Mouse (Mus musculus) bone marrow macrophage, adult 2 months (primary cell): ENCODE measurements around the gene Pla2g1b.

Source experiments
- CTCF ChIP-seq: IDR thresholded peaks from 2 replicates; pipeline ENCODE4 v1.5.1; 2012; ENCODE audit warnings: low read depth, mild to moderate bottlenecking, low read length, moderate library complexity
- POLR2A ChIP-seq: IDR thresholded peaks from 2 replicates; pipeline ENCODE4 v1.6.1; 2012; ENCODE audit warnings: mild to moderate bottlenecking, low read depth, low read length, borderline replicate concordance

DNA sequence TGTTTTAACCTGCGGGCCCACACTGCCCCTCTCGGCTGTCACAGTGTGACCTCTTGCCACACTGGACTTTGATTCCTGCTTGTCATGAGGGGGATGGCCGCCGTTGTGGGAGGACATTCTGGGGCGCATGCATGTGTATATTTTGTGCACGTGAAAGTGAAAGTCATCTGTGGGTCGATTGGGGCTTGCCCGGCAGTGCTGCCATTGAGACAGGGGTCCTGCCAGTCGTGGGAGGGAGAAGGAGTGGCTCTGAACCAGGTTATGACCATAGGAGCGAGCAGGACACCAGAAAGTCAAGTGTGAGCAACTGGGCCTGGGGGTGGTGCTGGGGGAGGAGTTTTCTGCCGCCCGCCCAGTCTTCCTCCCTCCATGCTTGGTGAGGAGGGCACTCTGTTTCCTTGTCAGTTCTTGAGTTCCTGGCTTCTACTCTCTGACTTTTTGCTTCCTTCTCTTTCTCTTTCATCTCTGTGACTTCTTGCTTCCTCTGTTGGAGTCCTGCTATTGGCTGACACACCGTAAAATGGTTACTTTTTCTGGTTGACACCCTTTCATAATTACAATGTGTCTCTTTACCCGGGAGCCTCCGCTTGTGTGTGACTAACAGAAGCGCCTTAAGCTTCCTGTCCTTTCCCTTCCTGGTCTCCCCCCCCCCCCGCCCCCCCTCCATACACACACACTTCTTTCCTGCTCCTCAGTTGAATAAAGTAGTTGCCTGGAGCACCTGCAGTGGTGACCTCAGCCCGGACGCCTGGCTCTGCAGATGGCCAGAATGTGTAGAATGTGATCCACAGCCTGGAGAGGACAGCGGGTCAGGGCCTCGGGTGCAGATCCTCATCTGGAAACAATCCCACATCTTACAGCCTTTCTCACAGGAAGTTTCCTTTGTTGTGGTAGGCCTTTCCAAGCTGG lies 55.7 kb downstream of the Pla2g1b start:
- TF ChIP-seq CTCF (no peak), POLR2A (no peak)
